Mouse (Mus musculus): ENCODE measurements at regions not wholly inside any gene's neighbourhood (a gene's known extent, or its start where the extent isn't known, plus 50 kb on each side); places are given as distances from the start of the nearest gene placed in this dataset.

DNA sequence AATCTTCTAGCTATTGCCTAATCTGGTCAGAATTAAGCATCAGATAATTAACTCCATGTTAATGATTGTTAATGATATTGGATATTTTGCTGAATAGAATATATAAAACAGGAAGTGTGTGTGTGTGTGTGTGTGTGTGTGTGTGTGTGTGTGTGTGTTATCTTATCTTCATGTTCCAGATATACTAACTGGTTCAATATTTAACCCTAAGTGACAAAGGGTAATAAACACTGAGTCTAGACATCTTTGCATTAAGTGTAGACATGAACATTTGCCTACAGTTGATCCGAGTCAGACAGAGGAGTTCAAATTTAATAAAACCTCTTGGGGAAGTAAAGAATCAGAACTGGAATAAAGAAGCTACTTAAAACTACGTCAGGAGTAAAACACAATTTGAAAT, 161.6 kb downstream of the Fsip2 start:
- DNase-seq = no peak

DNA sequence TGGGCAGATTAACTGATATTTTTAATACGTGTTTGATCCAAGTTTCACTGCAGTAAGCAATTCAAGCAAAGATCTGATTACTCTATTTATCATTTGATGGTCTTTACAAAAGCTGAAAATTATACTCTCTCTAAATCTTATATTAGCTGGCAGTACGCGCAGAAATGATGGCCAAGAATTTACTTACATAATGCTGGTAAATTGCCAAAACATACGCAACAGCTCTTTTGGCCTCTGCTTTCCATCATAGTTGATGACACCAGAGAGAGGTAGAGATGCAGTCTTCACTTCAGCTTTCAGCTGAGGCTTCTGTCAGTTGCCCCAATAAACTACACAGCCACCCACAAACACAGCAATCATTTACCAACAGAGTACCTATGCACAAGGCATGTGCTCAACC, 182.9 kb downstream of the Fsip2 start:
- DNase-seq = peak; percentile 6 to 29

DNA sequence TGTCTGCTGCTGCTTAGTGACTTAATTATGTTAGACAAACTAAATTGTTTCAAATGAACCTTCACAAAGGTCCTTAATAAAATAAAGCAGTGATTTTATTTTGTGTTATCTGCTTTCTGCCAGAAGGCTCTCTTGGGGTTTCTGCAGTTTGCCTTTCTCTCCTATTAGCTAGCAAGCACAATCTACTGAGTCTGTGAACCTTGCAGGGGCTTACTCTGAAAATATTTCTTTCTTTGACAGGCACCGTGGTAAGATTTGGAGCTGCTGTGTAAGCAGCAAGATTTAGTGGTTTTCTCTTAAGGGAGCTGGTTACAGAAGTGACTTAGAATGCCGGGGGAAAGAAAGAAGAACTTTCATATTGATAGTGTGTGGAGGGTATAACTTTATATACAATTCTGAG, 187.3 kb downstream of the Fsip2 start:
- DNase-seq = no peak

DNA sequence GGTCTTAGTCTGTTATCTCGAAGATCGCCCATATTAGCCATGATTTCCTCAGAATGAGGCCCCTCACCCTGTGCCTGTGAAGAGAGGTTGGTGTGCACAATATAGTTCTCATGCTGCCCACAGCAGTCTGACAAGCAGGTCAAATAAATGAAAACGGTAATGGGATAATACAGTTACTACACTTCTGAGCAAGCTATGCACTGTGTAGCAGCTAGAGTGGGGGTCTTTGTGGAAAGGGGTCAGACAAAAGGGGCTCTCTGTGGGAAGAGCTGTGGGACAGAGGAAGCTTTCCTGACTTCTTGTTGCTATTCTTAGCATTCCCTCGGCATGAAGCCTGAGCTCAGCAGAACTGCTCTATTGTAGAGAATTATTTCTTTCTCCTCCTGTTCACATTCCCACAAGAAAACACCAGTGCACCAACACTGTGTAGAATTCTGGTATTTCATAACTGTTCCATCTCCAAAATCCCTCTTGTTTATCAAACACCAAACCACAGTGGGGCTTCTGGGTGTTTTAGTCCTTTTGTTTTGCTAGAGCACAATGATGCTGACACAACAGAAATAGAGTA, 187.9 kb downstream of the Fsip2 start:
- DNase-seq = peak in 1 of 2 experiments; percentile 25

DNA sequence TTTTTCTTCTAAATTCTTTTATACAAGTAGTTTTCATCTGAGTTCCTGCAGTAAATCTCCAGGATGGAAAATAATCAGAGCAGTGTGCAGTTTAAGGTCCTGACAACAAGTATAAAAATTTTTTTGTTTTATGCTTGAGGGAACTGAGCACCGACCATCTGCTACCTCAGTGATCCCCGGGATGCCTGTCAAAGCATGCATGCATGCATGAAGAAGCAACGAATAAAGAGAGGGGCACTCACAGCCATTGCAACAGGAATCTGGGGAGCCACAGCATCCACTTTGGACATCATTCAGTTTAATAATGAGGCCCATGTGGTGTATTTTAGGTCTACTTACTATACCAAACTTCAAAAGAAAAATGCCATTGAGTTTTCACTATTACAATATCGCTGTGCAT, 222.4 kb downstream of the Fsip2 start:
- peak; percentile 63 to 80 for DNase-seq

Data from cerebellum, postnatal 14 days (tissue).